Mouse (Mus musculus): ENCODE measurements at regions not wholly inside any gene's neighbourhood (a gene's known extent, or its start where the extent isn't known, plus 50 kb on each side); places are given as distances from the start of the nearest gene placed in this dataset.

DNA sequence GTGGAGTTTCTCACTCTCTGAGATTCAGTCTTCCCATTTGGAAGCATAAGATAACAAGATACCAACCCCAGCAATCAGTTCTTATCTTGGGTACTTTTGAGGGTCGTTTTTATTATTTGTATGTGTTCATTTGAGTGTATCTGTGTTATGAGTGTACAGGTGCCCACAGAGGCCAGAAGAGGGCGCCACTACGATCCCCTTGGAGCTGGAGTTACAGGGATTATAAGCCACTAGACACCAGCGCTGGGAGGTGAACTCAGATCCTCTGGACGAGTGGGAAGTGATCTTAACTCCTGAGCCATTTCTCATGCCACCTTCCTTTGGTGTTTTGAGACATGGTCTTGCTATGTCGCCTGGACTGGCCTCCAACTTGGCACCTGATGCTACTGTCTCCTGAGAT lies 172.0 kb downstream of the Cand1 start:
- WGBS: 84% methylated on average over 6 of the region's 6 CpGs

DNA sequence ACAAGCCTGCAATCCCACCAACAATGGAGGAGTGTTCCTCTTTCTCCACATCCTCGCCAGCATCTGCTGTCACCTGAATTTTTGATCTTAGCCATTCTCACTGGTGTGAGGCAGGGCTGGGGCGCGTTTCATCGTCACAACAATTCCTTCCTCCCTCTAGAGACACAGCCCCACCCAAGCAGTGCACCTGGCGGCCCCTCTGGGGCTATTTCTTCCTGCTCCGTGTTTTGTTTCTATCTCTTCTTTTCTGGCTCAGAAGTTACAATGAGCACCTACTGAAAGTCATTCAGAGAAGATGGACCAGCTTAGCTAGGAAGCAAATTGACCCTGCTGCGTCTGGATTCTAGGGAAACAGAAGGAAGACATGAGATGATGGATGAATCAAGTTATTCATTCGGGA lies 172.5 kb downstream of the Cand1 start:
- H3K4me2 ChIP-seq (replicated peaks; ENCODE audit: low read depth, low read length): no peak overlapping the region
- H3K36me3 ChIP-seq (ENCODE audit: control insufficient read depth, insufficient read depth, low read length): no peaks in the 10 kb centered on the region
- no peak overlapping the region for H3K27ac ChIP-seq (ENCODE audit: low read length)
- 0 out of 2 replicates have a peak, but pooled peaks cover 3% of the 10 kb centered on the region for H3K4me1 ChIP-seq (ENCODE audit: control insufficient read depth, insufficient read depth, low read length)
- no peaks in the 10 kb centered on the region for H3K27me3 ChIP-seq (ENCODE audit: control insufficient read depth, insufficient read depth, low read length)
- no peaks in the 10 kb centered on the region for H3K9me3 ChIP-seq (ENCODE audit: control insufficient read depth, low read depth, low read length)
- H3K9ac ChIP-seq (replicated peaks; ENCODE audit: low read depth, low read length): no peak overlapping the region
- WGBS: 93% methylated on average over 8 of the region's 8 CpGs
- H3K4me3 ChIP-seq (ENCODE audit: low read depth, low read length): no peak overlapping the region
- ATAC-seq (ENCODE audit: insufficient number of reproducible peaks, insufficient read depth, low FRiP score, low read depth): no peak

More for the DNA sequence above, 172.0 kb downstream of the Cand1 start:
- H3K27ac ChIP-seq (ENCODE audit: low read length): no peak overlapping the region
- no peak for ATAC-seq (ENCODE audit: insufficient number of reproducible peaks, insufficient read depth, low FRiP score, low read depth)
- no peak overlapping the region for H3K4me2 ChIP-seq (replicated peaks; ENCODE audit: low read depth, low read length)
- H3K36me3 ChIP-seq (ENCODE audit: control insufficient read depth, insufficient read depth, low read length): no peaks in the 10 kb centered on the region
- no peak overlapping the region for H3K4me3 ChIP-seq (ENCODE audit: low read depth, low read length)
- no peaks in the 10 kb centered on the region for H3K9me3 ChIP-seq (ENCODE audit: control insufficient read depth, low read depth, low read length)
- H3K4me1 ChIP-seq (ENCODE audit: control insufficient read depth, insufficient read depth, low read length): 0 out of 2 replicates have a peak, but pooled peaks cover 3% of the 10 kb centered on the region
- no peak overlapping the region for H3K9ac ChIP-seq (replicated peaks; ENCODE audit: low read depth, low read length)
- H3K27me3 ChIP-seq (ENCODE audit: control insufficient read depth, insufficient read depth, low read length): no peaks in the 10 kb centered on the region

DNA sequence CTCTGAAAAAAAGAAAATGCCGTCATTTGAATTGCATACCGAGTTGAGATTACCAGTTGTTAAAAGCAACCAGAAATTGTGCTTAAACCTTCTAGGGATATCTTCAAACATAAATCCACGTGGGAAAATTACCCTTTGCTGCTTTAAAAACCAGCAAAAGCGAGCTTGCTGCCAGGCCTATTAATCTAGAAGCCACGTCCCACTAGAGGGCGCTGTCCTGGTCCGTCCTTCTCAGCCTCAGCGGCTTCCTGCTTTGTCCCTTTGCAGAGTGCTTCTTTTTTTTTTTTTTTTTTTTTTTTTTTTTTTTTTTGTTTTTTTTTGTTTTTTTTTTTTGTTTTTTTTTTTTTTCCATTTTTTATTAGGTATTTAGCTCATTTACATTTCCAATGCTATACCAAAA lies 173.9 kb downstream of the Cand1 start:
- H3K27ac ChIP-seq (ENCODE audit: low read length): no peak overlapping the region
- H3K27me3 ChIP-seq (ENCODE audit: control insufficient read depth, insufficient read depth, low read length): no peaks in the 10 kb centered on the region
- 0 out of 2 replicates have a peak, but pooled peaks cover 3% of the 10 kb centered on the region for H3K4me1 ChIP-seq (ENCODE audit: control insufficient read depth, insufficient read depth, low read length)
- 25% methylated on average over 8 of the region's 8 CpGs for WGBS
- H3K9me3 ChIP-seq (ENCODE audit: control insufficient read depth, low read depth, low read length): no peaks in the 10 kb centered on the region
- no peaks in the 10 kb centered on the region for H3K36me3 ChIP-seq (ENCODE audit: control insufficient read depth, insufficient read depth, low read length)
- no peak overlapping the region for H3K9ac ChIP-seq (replicated peaks; ENCODE audit: low read depth, low read length)
- no peak for ATAC-seq (ENCODE audit: insufficient number of reproducible peaks, insufficient read depth, low FRiP score, low read depth)
- H3K4me3 ChIP-seq (ENCODE audit: low read depth, low read length): no peak overlapping the region
- H3K4me2 ChIP-seq (replicated peaks; ENCODE audit: low read depth, low read length): no peak overlapping the region

DNA sequence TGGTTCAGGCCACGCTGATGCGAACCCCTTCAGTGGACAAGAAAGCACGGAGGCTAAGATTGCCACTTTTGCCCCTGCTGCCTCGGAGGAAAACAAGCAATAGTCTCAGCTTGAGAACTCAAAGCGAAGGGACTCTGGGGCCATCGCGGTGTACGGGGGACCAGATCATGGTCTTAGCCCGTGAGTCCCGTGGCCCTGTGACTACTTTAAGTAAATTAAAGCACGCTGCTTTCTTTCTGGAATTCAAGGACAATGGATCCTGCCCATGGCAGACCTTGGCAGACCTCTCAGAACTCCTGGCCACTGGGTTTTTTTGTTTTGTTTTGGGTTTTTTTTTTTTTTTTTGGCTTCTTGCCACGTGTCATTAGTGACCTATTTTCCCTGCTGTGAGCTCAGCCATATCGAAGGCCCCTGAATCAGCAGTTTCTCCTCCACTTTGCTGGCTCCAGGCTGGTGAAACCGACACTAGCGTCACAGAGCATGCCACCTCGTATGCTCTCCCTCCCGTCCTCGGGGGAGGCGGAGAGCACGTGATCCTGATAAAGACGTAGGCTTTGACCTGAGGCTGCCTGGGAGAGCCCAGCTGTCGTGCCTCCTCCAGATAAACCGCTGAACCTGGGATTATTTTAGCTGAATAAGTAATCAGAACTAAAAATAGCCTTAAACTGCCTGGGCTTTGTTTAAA lies 174.6 kb downstream of the Cand1 start:
- Histone ChIP-seq H3K9ac (replicated peaks; ENCODE audit: low read depth, low read length) (no peak overlapping the region), H3K36me3 (ENCODE audit: control insufficient read depth, insufficient read depth, low read length) (no peaks in the 10 kb centered on the region), H3K4me1 (ENCODE audit: control insufficient read depth, insufficient read depth, low read length) (0 out of 2 replicates have a peak, but pooled peaks cover 3% of the 10 kb centered on the region), H3K4me3 (ENCODE audit: low read depth, low read length) (no peak overlapping the region), H3K4me2 (replicated peaks; ENCODE audit: low read depth, low read length) (no peak overlapping the region), H3K9me3 (ENCODE audit: control insufficient read depth, low read depth, low read length) (no peaks in the 10 kb centered on the region), H3K27me3 (ENCODE audit: control insufficient read depth, insufficient read depth, low read length) (no peaks in the 10 kb centered on the region), H3K27ac (ENCODE audit: low read length) (no peak overlapping the region)
- ATAC-seq (ENCODE audit: insufficient number of reproducible peaks, insufficient read depth, low FRiP score, low read depth): peak; percentile 87
- WGBS: 44% methylated on average over 23 of the region's 23 CpGs

DNA sequence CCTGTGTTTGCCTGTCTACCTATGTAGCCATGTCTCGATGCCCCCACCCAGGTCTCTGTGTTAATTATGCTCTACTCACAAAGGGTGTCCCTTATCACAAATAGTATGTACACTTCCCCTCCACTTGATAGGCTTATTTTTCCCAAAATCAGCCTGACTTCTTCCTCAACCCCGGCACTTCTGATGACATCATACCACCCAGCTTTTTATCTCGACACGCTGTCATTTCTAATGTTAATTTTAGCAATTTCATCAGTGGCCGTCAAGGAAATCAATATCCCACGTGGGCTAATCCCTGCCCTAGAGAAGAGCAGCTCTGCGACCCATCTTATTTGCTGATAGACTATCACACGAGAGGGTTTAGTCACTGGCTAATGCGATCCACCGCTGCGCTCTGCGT lies 175.6 kb downstream of the Cand1 start:
- Histone ChIP-seq H3K4me1 (ENCODE audit: control insufficient read depth, insufficient read depth, low read length) (0 out of 2 replicates have a peak, but pooled peaks cover 3% of the 10 kb centered on the region), H3K4me2 (replicated peaks; ENCODE audit: low read depth, low read length) (no peak overlapping the region), H3K27me3 (ENCODE audit: control insufficient read depth, insufficient read depth, low read length) (no peaks in the 10 kb centered on the region), H3K27ac (ENCODE audit: low read length) (no peak overlapping the region), H3K4me3 (ENCODE audit: low read depth, low read length) (no peak overlapping the region), H3K9ac (replicated peaks; ENCODE audit: low read depth, low read length) (no peak overlapping the region), H3K36me3 (ENCODE audit: control insufficient read depth, insufficient read depth, low read length) (no peaks in the 10 kb centered on the region), H3K9me3 (ENCODE audit: control insufficient read depth, low read depth, low read length) (no peaks in the 10 kb centered on the region)
- 79% methylated on average over 12 of the region's 12 CpGs for WGBS
- ATAC-seq (ENCODE audit: insufficient number of reproducible peaks, insufficient read depth, low FRiP score, low read depth): no peak

DNA sequence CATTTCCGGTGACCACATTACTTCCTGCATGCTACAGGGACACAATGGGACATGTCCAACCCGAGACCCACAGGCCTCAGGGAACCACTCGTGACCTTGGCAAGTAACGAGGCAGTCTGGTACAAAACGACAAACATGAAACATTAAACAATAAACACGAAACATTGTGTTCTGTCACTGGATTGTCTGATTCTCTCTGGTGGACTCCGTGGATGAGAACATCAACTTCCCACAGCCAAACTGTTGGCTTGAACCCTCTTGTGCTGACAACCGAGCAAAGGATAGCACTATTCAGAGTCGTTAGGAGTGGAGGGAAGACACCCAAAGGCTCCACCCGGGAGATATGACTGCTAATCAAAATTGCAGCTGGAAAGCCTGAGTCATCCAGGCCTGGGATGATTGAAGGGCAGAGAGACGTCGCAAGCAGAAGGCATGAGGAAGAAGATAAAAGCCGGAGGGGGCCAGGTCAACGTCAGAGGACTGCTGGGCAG lies 176.6 kb downstream of the Cand1 start:
- WGBS: 77% methylated on average over 14 of the region's 14 CpGs
- H3K4me3 ChIP-seq (ENCODE audit: low read depth, low read length): no peak overlapping the region
- no peak for ATAC-seq (ENCODE audit: insufficient number of reproducible peaks, insufficient read depth, low FRiP score, low read depth)

DNA sequence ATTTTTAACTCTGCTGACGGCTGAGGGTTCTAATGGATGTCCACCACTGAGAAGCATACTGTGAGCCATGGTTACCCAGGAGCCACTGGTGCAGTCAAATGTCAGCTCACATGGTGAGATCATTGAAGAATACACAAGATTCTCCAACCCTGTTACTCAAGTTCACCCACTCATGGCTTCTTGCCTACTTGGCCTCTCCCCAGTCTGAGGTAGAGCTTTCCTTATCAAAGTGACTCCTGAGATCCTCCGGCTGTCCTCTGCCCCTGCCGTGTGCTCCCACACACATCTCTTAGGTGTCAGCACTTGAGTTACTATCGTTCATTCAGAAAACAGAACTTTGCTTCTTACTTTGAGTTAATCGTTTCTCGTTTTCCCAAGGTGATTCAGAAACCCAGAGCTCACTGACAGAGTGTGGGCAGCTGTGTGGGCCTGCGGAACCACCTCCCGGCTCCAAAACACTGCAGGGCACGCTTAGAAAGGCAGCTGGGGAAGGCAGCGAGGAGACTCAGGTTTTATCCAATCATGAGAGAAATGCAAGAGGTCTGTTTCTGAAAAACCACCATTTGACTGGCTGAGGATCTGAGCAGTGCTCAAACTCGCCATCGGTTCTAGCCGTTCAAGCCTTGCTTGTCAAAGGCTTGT lies 177.8 kb downstream of the Cand1 start:
- WGBS: 81% methylated on average over 13 of the region's 13 CpGs
- Histone ChIP-seq H3K27ac (ENCODE audit: low read length) (no peak overlapping the region), H3K27me3 (ENCODE audit: control insufficient read depth, insufficient read depth, low read length) (no peaks in the 10 kb centered on the region), H3K4me2 (replicated peaks; ENCODE audit: low read depth, low read length) (no peak overlapping the region), H3K9ac (replicated peaks; ENCODE audit: low read depth, low read length) (no peak overlapping the region), H3K36me3 (ENCODE audit: control insufficient read depth, insufficient read depth, low read length) (no peaks in the 10 kb centered on the region), H3K4me1 (ENCODE audit: control insufficient read depth, insufficient read depth, low read length) (peaks cover 7% of the 10 kb centered on the region; the same call in 1 of the 2 replicates), H3K4me3 (ENCODE audit: low read depth, low read length) (no peak overlapping the region), H3K9me3 (ENCODE audit: control insufficient read depth, low read depth, low read length) (no peaks in the 10 kb centered on the region)
- no peak for ATAC-seq (ENCODE audit: insufficient number of reproducible peaks, insufficient read depth, low FRiP score, low read depth)

More for the DNA sequence above, 176.6 kb downstream of the Cand1 start:
- Histone ChIP-seq H3K4me1 (ENCODE audit: control insufficient read depth, insufficient read depth, low read length) (peaks cover 7% of the 10 kb centered on the region; the same call in 1 of the 2 replicates), H3K4me2 (replicated peaks; ENCODE audit: low read depth, low read length) (no peak overlapping the region), H3K36me3 (ENCODE audit: control insufficient read depth, insufficient read depth, low read length) (no peaks in the 10 kb centered on the region), H3K27ac (ENCODE audit: low read length) (no peak overlapping the region), H3K27me3 (ENCODE audit: control insufficient read depth, insufficient read depth, low read length) (no peaks in the 10 kb centered on the region), H3K9ac (replicated peaks; ENCODE audit: low read depth, low read length) (no peak overlapping the region), H3K9me3 (ENCODE audit: control insufficient read depth, low read depth, low read length) (no peaks in the 10 kb centered on the region)

DNA sequence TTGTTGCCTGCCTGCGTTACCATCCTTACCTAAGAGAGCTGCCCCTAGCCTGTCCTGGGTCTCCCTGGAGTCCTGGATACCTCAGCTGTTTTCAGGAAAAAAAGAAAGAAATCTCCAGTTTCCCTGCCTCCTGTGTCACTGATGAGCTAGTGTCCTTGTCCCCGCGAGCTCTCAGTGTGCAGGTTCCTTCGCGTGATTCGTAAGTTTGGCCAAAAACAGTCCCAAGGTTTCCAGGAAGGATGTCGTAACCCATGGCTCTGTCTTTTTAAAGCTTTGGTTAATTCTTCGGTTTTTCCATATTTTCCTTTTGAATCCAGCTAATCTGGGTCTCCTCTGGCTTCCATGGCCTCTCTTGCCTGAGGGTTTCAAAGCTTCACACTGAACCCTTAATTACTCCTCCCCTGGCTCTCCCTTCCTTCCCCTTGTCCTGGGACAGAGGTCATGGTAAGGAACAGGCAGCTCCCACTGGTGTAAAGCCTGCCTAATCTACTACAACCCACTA lies 178.5 kb downstream of the Cand1 start:
- no peaks in the 10 kb centered on the region for H3K27me3 ChIP-seq (ENCODE audit: control insufficient read depth, insufficient read depth, low read length)

More for the DNA sequence above, 178.5 kb downstream of the Cand1 start:
- H3K4me1 ChIP-seq (ENCODE audit: control insufficient read depth, insufficient read depth, low read length): peaks cover 7% of the 10 kb centered on the region; the same call in 1 of the 2 replicates
- no peak overlapping the region for H3K4me2 ChIP-seq (replicated peaks; ENCODE audit: low read depth, low read length)
- WGBS: 95% methylated on average over 8 of the region's 8 CpGs
- no peaks in the 10 kb centered on the region for H3K9me3 ChIP-seq (ENCODE audit: control insufficient read depth, low read depth, low read length)
- H3K9ac ChIP-seq (replicated peaks; ENCODE audit: low read depth, low read length): no peak overlapping the region
- no peak overlapping the region for H3K4me3 ChIP-seq (ENCODE audit: low read depth, low read length)
- H3K27ac ChIP-seq (ENCODE audit: low read length): no peak overlapping the region
- no peaks in the 10 kb centered on the region for H3K36me3 ChIP-seq (ENCODE audit: control insufficient read depth, insufficient read depth, low read length)
- no peak for ATAC-seq (ENCODE audit: insufficient number of reproducible peaks, insufficient read depth, low FRiP score, low read depth)

All from stomach, embryonic 14.5 days (tissue).